Mouse (Mus musculus): ENCODE measurements around the gene Gm10100. TPM values are rescaled to one million over a fixed set of nuclear protein-coding genes. Genes with fewer than 3 reads are reported as not detected.
"Not testable (repeated sequence)": the region's sequence is repeated elsewhere in the genome, so short reads cannot be mapped to it uniquely, and the experiment has no call there.

Gene Gm10100
- polyA plus RNA-seq, 1 experiment from 2014 or later, result not detected

- H3K27me3 ChIP-seq (ENCODE audit: control insufficient read depth, insufficient read depth, low read length); ATAC-seq (ENCODE audit: insufficient number of reproducible peaks, insufficient read depth, low FRiP score, low read depth); H3K9ac ChIP-seq (replicated peaks; ENCODE audit: low read depth, low read length); H3K27ac ChIP-seq (ENCODE audit: low read length); H3K4me2 ChIP-seq (replicated peaks; ENCODE audit: low read depth, low read length); H3K4me3 ChIP-seq (ENCODE audit: low read depth, low read length); H3K36me3 ChIP-seq (ENCODE audit: control insufficient read depth, insufficient read depth, low read length); H3K9me3 ChIP-seq (ENCODE audit: control insufficient read depth, low read depth, low read length); H3K4me1 ChIP-seq (ENCODE audit: control insufficient read depth, insufficient read depth, low read length): not testable (repeated sequence)
- 57% methylated on average over 1 of the region's 1 CpGs for WGBS
These were observed 44.9 kb downstream of the Gm10100 start, which contains the start of gene Gm3238 for GRCm38 (mm10) chr10:77771225-77771624. Gene Gm3238 (minus strand): TSS chr10:77771325.

GRCm38 (mm10) chr10:77772142-77772541 lies 45.9 kb downstream of the Gm10100 start:
- 91% methylated on average over 1 of the region's 3 CpGs for WGBS
- not testable (repeated sequence) for H3K27me3 ChIP-seq (ENCODE audit: control insufficient read depth, insufficient read depth, low read length); ATAC-seq (ENCODE audit: insufficient number of reproducible peaks, insufficient read depth, low FRiP score, low read depth); H3K9ac ChIP-seq (replicated peaks; ENCODE audit: low read depth, low read length); H3K4me1 ChIP-seq (ENCODE audit: control insufficient read depth, insufficient read depth, low read length); H3K4me2 ChIP-seq (replicated peaks; ENCODE audit: low read depth, low read length); H3K27ac ChIP-seq (ENCODE audit: low read length); H3K4me3 ChIP-seq (ENCODE audit: low read depth, low read length); H3K9me3 ChIP-seq (ENCODE audit: control insufficient read depth, low read depth, low read length); H3K36me3 ChIP-seq (ENCODE audit: control insufficient read depth, insufficient read depth, low read length)

Other genes starting within 250 kb of the Gm10100 start
- 31.0 and 34.2 TPM in 2 replicates for gene Fam207a, start 210.7 kb upstream of the Gm10100 start, polyA plus RNA-seq (2014; fragmentation: Nextera tagmentation; extraction: Ambion mirVana)
- gene Itgb2, start 196.2 kb upstream of the Gm10100 start, polyA plus RNA-seq (2014; fragmentation: Nextera tagmentation; extraction: Ambion mirVana), result 2.7 and 3.1 TPM in 2 replicates
- 198 and 200 TPM in 2 replicates for gene Pttg1ip, start 144.8 kb upstream of the Gm10100 start, polyA plus RNA-seq (2014; fragmentation: Nextera tagmentation; extraction: Ambion mirVana)
- 324 and 346 TPM in 2 replicates for gene Sumo3, start 120.4 kb upstream of the Gm10100 start, polyA plus RNA-seq (2014; fragmentation: Nextera tagmentation; extraction: Ambion mirVana)
- 6.5 TPM in 1 of 2 replicates, not detected in the other for gene Gm49325, start 120.3 kb upstream of the Gm10100 start, polyA plus RNA-seq (2014; fragmentation: Nextera tagmentation; extraction: Ambion mirVana)
- gene Ube2g2, start 104.2 kb upstream of the Gm10100 start, polyA plus RNA-seq (2014; fragmentation: Nextera tagmentation; extraction: Ambion mirVana), result 41.5 and 44.3 TPM in 2 replicates
- gene Tspear, start 39.9 kb upstream of the Gm10100 start, polyA plus RNA-seq (2014; fragmentation: Nextera tagmentation; extraction: Ambion mirVana), result 0.71 and 1.2 TPM in 2 replicates
- gene Gm19402, start 35.7 kb upstream of the Gm10100 start, polyA plus RNA-seq (2014; fragmentation: Nextera tagmentation; extraction: Ambion mirVana), result not detected in 2 replicates
- gene Gm9508, start 29.3 kb upstream of the Gm10100 start, polyA plus RNA-seq (2014; fragmentation: Nextera tagmentation; extraction: Ambion mirVana), result not detected in 2 replicates
- gene Gm10272, start 19.9 kb upstream of the Gm10100 start, polyA plus RNA-seq (2014; fragmentation: Nextera tagmentation; extraction: Ambion mirVana), result not detected in 2 replicates
- gene Gm10024, start 15.0 kb upstream of the Gm10100 start, polyA plus RNA-seq (2014; fragmentation: Nextera tagmentation; extraction: Ambion mirVana), result not detected in 2 replicates
- not detected in 2 replicates for gene Gm10142, start 10.7 kb upstream of the Gm10100 start, polyA plus RNA-seq (2014; fragmentation: Nextera tagmentation; extraction: Ambion mirVana)
- not detected in 2 replicates for gene Krtap12-1, start 5.9 kb upstream of the Gm10100 start, polyA plus RNA-seq (2014; fragmentation: Nextera tagmentation; extraction: Ambion mirVana)
- gene Gm18596, start 16.2 kb downstream of the Gm10100 start, polyA plus RNA-seq (2014; fragmentation: Nextera tagmentation; extraction: Ambion mirVana), result not detected in 2 replicates
- gene Gm9736, start 24.9 kb downstream of the Gm10100 start, polyA plus RNA-seq (2014; fragmentation: Nextera tagmentation; extraction: Ambion mirVana), result not detected in 2 replicates
- not detected in 2 replicates for gene Gm3233, start 33.2 kb downstream of the Gm10100 start, polyA plus RNA-seq (2014; fragmentation: Nextera tagmentation; extraction: Ambion mirVana)
- gene Gm3238, start 44.8 kb downstream of the Gm10100 start, polyA plus RNA-seq (2014; fragmentation: Nextera tagmentation; extraction: Ambion mirVana), result not detected in 2 replicates
- gene Gm7138, start 50.5 kb downstream of the Gm10100 start, polyA plus RNA-seq (2014; fragmentation: Nextera tagmentation; extraction: Ambion mirVana), result not detected in 2 replicates
- gene Gm3250, start 56.1 kb downstream of the Gm10100 start, polyA plus RNA-seq (2014; fragmentation: Nextera tagmentation; extraction: Ambion mirVana), result not detected in 2 replicates
- gene Gm7137, start 61.7 kb downstream of the Gm10100 start, polyA plus RNA-seq (2014; fragmentation: Nextera tagmentation; extraction: Ambion mirVana), result not detected in 2 replicates
- gene Gm9639, start 68.6 kb downstream of the Gm10100 start, polyA plus RNA-seq (2014; fragmentation: Nextera tagmentation; extraction: Ambion mirVana), result not detected in 2 replicates
- gene Gm19668, start 72.6 kb downstream of the Gm10100 start, polyA plus RNA-seq (2014; fragmentation: Nextera tagmentation; extraction: Ambion mirVana), result not detected in 2 replicates
- gene Gm9507, start 85.4 kb downstream of the Gm10100 start, polyA plus RNA-seq (2014; fragmentation: Nextera tagmentation; extraction: Ambion mirVana), result not detected in 2 replicates
- gene Gm2696, start 88.2 kb downstream of the Gm10100 start, polyA plus RNA-seq (2014; fragmentation: Nextera tagmentation; extraction: Ambion mirVana), result not detected in 2 replicates
- gene Krtap10-4, start 100.6 kb downstream of the Gm10100 start, polyA plus RNA-seq (2014; fragmentation: Nextera tagmentation; extraction: Ambion mirVana), result not detected in 2 replicates
- not detected in 2 replicates for gene Krtap10-10, start 109.5 kb downstream of the Gm10100 start, polyA plus RNA-seq (2014; fragmentation: Nextera tagmentation; extraction: Ambion mirVana)
- not detected in 2 replicates for gene Gm36176, start 120.3 kb downstream of the Gm10100 start, polyA plus RNA-seq (2014; fragmentation: Nextera tagmentation; extraction: Ambion mirVana)
- not detected in 2 replicates for gene Gm10318, start 126.4 kb downstream of the Gm10100 start, polyA plus RNA-seq (2014; fragmentation: Nextera tagmentation; extraction: Ambion mirVana)
- not detected in 2 replicates for gene Gm3285, start 135.5 kb downstream of the Gm10100 start, polyA plus RNA-seq (2014; fragmentation: Nextera tagmentation; extraction: Ambion mirVana)
- gene Lrrc3, start 176.1 kb downstream of the Gm10100 start, polyA plus RNA-seq (2014; fragmentation: Nextera tagmentation; extraction: Ambion mirVana), result 5.4 and 6.7 TPM in 2 replicates
- gene Trpm2, start 244.1 kb downstream of the Gm10100 start, polyA plus RNA-seq (2014; fragmentation: Nextera tagmentation; extraction: Ambion mirVana), result 1.5 TPM in 2 replicates

Data from stomach, embryonic 14.5 days (tissue).